Mouse (Mus musculus) central nervous system, embryonic 11.5 days (tissue): ENCODE results near the gene Nepn. TPM values are rescaled to one million over a fixed set of nuclear protein-coding genes. Genes with fewer than 3 reads are reported as not detected.

ENCODE experiments used
- polyA plus RNA-seq: library from polyadenylated mRNA; depleted of rRNA; stranded (reverse); fragments of >200 nt; gene quantifications from 2 replicates; pipeline ENCODE4 v1.2.3, GENCODE M21; 2012; rRNA removed

Gene Nepn
- 0.71 and 1.2 TPM in 2 replicates for polyA plus RNA-seq

GRCm38 (mm10) chr10:52388922-52389430 lies at the start of gene Nepn:
TSS of gene Nepn (plus strand) at chr10:52388972.

GRCm38 (mm10) chr10:52358467-52358866 lies 30.3 kb upstream of the Nepn start, which contains the start of gene Gm26741:
TSS of gene Gm26741 (plus strand) at chr10:52358767.

GRCm38 (mm10) chr10:52381845-52382591 lies 6.8 kb upstream of the Nepn start, which contains the start of gene Gopc:
TSS of gene Gopc (minus strand) at chr10:52382124.

GRCm38 (mm10) chr10:52417299-52417997 lies 28.7 kb downstream of the Nepn start, which contains the start of gene Nus1:
TSS of gene Nus1 (plus strand) at chr10:52417547.

Other genes with a start within 250 kb of the Nepn start
- 0.02 and 0.07 TPM in 2 replicates for gene Ros1, start 193.7 kb upstream of the Nepn start, polyA plus RNA-seq
- gene Dcbld1, start 155.4 kb upstream of the Nepn start, polyA plus RNA-seq = 10.3 and 11.7 TPM in 2 replicates
- not detected in 2 replicates for gene Gm26741, start 30.2 kb upstream of the Nepn start, polyA plus RNA-seq
- 15.7 and 15.9 TPM in 2 replicates for gene Gopc, start 6.8 kb upstream of the Nepn start, polyA plus RNA-seq
- 18.5 and 25.4 TPM in 2 replicates for gene Nus1, start 28.6 kb downstream of the Nepn start, polyA plus RNA-seq